Mouse (Mus musculus) spleen, embryonic (tissue): Measurements from ENCODE around the gene Cdk2ap2.

Source experiments
- CTCF ChIA-PET: fragments of 350-600 bp; sonication (Branson Sonifier 250); formaldehyde crosslinking; loops from one replicate; lab custom pipeline; 2022; lab: Charles Lee

Gene Cdk2ap2

DNA sequence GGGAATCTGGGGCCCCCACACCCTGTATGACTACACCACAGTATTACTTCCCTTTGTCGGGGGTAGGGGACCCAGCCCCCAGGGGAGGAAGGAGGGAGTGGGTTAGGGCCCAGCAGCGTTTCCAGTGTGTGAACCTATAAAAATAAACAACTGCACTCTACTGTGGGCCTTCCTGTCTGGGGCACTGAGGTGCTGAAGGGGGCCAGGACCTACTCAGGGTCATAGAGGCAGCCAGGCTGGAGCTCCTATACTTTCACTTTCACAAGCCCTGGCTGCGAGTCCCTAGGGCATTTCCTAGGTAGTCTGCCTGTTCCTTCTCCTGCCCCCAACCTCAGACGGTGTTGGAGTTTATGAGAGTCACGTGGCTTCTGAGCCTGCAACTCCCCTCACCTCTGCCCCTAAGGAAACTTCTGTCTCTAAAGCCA is 16.8 kb downstream of the Cdk2ap2 start:
- CTCF ChIA-PET = interaction anchor here (1.0 kb wide), 1 partner anchor 94 kb away, joined by 3 read pairs; no protein-coding TSS in a partner anchor

- CTCF ChIA-PET = interaction anchor here (1.0 kb wide), 1 partner anchor 93 kb away, joined by 3 read pairs; no protein-coding TSS in a partner anchor
Measured at GRCm38 (mm10) chr19:4114551-4114950, 17.6 kb downstream of the Cdk2ap2 start.

DNA sequence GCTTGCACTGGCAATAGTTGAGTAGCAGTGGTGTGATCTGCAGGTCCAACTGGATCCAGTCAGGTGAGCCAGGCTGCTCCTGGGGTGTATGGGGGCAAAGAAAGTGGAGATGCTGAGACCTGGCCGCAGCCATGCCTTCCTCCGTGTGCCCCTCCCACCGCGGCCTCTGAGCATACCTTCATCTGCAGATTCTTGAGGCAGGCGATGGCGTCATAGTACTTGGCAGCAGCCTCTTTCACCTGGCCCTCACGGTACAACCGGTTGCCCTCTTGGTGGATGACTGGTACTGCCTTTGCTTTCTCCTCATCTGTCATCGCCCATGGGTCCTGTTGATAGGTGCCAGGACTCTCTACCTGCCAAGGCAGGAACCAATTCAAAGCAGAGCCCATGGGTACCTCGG is 18.2 kb downstream of the Cdk2ap2 start:
- CTCF ChIA-PET = interaction anchor here (0.5 kb wide), 1 partner anchor 262 kb away, joined by 5 read pairs; no protein-coding TSS in a partner anchor

- CTCF ChIA-PET = interaction anchor here (0.6 kb wide), 2 partner anchors 62 to 126 kb away, joined by 5 read pairs; no protein-coding TSS in a partner anchor
Measured at GRCm38 (mm10) chr19:4115816-4116215, 18.8 kb downstream of the Cdk2ap2 start.

DNA sequence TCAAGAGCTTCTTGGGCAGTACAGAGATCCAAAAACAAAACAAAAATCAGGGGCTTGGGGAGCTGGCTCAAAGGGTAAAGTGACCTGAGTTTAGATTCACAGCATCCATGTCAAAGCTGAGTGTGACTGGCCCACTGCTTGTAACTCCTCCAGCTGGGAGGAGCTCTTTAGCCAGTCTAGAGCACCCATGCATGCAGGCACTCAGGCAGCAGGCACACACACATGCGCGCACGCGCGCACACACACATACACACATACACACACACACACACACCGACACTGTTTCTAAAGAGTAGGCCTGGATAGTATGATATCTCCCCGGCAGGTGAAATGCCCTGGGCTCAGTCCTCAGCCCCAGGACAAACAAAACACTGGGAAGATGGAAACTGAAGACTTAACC is 20.0 kb downstream of the Cdk2ap2 start:
- CTCF ChIA-PET = no interaction called here

DNA sequence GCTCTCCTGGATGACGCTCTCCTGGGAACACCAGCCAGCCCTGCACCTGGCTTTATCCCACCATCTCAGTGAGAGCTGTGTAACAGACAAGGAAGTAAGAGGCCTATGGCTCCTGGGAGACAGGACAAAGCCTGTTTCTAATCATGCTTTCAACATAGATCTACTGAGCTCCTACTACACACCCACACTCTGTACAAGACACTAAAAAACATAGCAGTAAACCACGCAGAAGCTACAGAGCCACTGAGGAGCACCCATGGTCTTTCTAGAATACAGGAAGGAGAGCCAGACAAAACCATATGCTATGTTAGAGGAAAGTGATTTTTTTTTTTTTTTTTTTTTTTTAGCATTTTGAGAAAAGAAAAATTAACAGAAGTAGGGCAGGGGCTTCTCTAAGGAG is 21.4 kb downstream of the Cdk2ap2 start:
- CTCF ChIA-PET = interaction anchor here (0.6 kb wide), 2 partner anchors 190 to 249 kb away, joined by 3 to 8 read pairs; no protein-coding TSS in a partner anchor

DNA sequence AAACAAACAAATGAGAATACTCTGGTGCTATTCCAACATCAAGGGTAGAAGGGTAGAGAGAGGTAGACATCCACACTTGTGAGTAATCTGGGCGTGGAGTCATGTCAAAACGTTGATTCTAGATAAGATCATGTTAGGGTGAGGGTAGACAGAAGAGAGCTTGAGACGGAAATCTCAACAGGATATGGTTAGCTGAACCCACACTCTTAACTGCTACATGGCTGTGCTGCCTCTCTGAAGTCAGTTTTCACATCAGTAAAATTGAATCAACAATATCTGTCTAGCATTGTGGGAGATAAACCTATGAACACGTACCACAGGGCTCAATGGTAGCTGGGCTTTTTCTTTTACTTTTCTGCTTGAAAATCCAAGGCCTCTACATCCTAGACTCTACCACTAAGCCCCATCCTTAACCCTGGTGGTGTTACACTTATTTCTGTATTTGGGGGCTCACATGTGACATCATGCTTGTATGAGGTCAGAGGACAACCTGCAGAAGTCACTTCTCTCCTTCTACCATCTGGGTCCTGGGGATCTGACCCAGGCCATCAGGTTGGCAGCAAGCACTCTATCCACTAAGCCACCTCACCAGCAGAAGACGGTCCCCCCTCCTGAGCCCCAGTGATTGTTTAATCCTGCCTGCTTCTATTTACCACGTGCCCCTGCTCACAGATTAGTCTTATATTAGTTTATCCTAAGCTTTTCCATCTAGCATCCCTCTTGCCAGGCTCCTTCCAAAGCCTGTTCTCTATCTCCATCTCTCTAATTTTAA is 22.9 kb downstream of the Cdk2ap2 start:
- CTCF ChIA-PET = no interaction called here

DNA sequence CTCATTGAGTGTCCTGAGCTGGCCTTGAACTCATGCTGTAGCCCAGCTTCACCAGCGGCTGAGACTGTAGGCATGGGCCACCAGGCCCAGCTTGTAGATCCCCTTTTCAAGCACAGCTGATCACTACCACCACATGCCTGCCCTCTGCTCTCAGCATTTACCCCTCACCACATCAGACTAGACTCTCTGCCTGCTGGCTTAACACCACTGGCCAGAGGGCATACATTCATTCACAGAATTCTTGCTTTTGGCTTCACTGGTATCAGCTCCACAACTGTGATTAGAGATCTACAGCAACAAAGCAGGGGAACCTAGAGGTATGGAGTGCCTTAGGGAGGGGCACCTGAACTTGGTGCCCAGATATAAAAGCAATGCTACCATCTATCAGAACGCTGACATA is 23.5 kb downstream of the Cdk2ap2 start:
- CTCF ChIA-PET = no interaction called here

DNA sequence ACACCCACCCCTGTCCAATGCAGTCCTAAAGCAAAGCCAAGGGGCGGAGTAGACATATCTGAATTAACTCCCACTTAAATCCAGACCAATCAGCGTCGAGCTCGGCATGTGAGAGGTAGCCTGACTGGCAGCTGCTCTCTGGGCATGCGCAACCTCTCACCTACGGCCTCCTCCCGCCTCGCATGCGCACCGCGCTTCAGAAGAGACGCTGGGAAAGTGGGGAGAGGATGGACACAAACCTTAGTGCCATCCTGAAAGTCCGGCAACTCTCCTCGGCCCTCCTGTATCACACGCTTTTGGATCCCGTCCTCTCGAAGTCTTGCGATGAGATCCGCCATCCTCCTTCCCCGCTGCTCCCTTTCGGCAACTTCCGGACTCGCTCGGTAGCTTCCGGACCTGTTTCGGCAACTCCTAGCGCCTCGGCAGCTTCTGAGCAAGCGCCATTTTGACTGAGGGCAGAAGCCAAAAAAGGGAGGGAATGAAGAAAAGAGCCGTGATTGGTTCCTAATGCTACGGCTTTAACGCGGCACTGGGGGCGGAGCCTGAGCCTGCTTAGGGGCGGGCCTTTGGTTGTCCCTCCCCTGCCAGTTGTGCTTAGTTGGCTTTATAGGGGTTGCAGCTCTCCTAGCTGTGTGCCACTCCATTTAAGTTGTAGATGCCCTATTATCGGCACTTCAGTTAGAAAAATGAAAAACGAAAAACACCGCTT is 24.3 kb downstream of the Cdk2ap2 start:
- CTCF ChIA-PET = interaction anchor here (0.5 to 0.6 kb wide), 2 partner anchors 118 to 1848 kb away, joined by 8 to 16 read pairs; no protein-coding TSS in a partner anchor

DNA sequence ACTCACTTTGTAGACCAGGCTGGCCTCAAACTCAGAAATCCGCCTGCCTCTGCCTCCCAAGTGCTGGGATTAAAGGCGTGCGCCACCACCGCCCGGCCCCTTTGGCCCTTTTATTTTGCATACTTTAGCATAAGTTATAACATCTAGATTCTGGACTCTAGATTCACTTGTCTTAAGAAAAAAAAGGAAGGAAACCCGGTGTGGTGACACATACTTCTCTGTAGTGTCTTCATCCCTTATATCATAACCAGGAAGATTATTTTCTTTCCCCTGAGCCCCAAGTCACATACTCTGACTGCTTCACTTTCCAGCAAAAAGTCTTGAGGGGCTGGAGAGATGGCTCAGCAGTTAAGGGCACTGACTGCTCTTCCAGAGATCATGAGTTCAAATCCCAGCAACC is 24.9 kb downstream of the Cdk2ap2 start:
- CTCF ChIA-PET = interaction anchor here (0.5 kb wide), 1 partner anchor 1847 kb away, joined by 16 read pairs; no protein-coding TSS in a partner anchor

GRCm38 (mm10) chr19:4122411-4123370 is 25.7 kb downstream of the Cdk2ap2 start:
- CTCF ChIA-PET = interaction anchor here (0.7 to 1.5 kb wide), 2 partner anchors 15 to 78 kb away, joined by 3 to 6 read pairs; no protein-coding TSS in a partner anchor

GRCm38 (mm10) chr19:4124432-4124831 is 27.4 kb downstream of the Cdk2ap2 start:
- CTCF ChIA-PET = interaction anchor here (0.6 to 1.6 kb wide), 5 partner anchors 68 to 159 kb away, joined by 3 to 5 read pairs (median 3); partner anchors contain the start of genes AC109138.7, Clcf1 and Rad9a

DNA sequence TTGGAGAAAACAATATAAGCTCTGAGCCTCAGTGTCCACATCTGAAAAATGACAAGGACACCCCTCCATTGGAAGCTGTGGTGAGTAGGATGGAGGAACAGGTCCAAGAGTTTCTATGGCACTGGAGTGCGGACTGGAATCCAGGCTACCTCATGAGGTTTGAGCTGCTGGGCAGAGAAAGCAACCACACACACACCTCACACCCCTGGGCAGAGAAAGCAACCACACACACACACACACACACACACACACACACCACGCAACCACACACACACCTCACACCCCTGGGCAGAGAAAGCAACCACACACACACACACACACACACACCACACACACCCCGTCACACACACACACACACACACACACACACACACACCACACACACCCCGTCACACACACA is 28.3 kb downstream of the Cdk2ap2 start:
- CTCF ChIA-PET = interaction anchor here (0.6 to 1.6 kb wide), 6 partner anchors 12 to 158 kb away, joined by 3 to 6 read pairs (median 4); partner anchors contain the start of genes AC109138.7, Clcf1 and Rad9a

GRCm38 (mm10) chr19:4125741-4126696 is 29.0 kb downstream of the Cdk2ap2 start, which contains the start of gene Aip:
Aip (minus strand) TSS chr19:4125858.
- CTCF ChIA-PET = interaction anchor here (0.9 to 1.6 kb wide), 2 partner anchors 39 to 75 kb away, joined by 3 to 5 read pairs; partner anchors contain the start of gene Rad9a

DNA sequence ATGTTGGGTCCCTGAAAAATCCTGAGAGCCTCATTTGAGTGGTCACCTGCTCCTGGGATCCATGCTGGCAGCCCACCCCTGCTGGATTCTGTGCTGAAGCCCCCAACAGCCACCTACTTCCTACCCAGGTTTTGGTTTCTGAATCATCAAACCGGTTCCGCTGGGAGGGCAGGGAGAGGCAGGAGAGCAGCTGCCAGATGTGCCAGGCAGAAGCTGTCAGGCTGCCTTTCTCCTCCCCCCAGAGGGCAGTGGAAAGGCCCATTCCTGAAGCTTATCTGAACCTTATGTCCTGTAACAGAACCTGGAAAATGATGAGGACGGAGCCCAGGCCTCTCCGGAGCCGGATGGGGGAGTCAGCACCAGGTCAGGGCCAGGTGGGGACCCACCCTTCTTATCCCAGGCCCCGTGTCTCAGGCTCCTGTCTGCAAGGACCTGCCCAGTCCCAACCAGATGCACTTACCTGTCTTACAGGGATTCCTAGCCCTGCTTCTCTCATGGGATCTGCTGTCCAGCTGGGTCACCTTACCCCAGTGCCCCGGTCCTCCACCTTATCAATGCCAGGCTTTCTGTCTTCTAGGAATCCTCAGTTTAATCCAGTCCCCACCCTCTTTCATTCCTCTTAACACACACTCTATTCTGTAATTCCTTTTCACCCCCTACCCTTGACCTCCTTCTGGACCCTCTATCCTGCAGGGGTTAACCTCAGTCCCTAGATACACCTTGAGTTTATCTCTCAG is 29.9 kb downstream of the Cdk2ap2 start:
- CTCF ChIA-PET = interaction anchor here (0.9 kb wide), 1 partner anchor 38 kb away, joined by 3 read pairs; no protein-coding TSS in a partner anchor

- CTCF ChIA-PET = interaction anchor here (0.6 kb wide), 1 partner anchor 13 kb away, joined by 7 read pairs; no protein-coding TSS in a partner anchor
Measured at GRCm38 (mm10) chr19:4129462-4129861, 32.5 kb downstream of the Cdk2ap2 start.

DNA sequence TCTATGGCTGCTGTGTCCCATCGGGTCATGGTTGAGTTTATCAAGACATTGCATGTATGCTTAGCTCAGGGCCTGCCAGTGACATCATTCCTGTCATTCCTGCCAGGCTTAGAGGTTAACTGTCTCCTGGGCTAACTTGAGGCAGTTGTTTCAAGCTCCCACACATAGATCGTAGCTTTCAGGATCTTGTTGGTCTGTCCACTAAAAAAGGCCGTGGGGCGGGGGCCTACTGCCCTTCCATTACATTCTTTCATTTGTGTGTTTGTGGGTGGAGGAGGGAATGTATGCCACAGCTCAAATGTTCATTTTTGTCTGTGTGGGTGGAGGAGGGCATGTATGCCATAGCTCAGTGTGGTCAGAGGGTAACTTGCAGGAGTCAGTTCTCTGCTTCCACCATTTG is 33.1 kb downstream of the Cdk2ap2 start:
- CTCF ChIA-PET = interaction anchor here (0.6 to 0.7 kb wide), 2 partner anchors 12 to 255 kb away, joined by 5 to 7 read pairs; no protein-coding TSS in a partner anchor

DNA sequence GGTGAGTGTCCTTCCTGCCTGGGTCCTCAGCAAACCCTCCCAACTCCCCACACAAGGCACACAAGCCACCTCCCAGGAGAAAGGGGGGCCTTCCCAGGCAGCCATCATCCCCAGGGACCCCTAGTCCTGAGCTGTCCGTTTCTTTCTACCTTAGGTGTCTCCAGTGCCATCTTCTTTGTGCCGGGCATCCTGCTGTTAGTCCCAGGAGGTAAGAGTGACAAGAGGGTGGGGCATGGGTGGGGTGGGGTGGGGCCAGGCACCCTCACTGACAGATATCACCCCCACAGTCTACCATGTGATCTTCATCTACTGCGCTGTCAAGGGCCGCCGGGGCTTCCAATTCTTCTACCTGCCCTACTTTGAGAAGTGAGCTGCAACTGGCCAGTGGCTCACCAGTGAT is 34.1 kb downstream of the Cdk2ap2 start:
- CTCF ChIA-PET = interaction anchor here (1.0 kb wide), 1 partner anchor 102 kb away, joined by 3 read pairs; no protein-coding TSS in a partner anchor
